Mouse (Mus musculus) MEL (cell line): Measurements from ENCODE around the gene Prm2. TPM values are rescaled to one million over a fixed set of nuclear protein-coding genes. Genes with fewer than 3 reads are reported as not detected.
A peak's percentile ranks its signal among the peaks of the same experiment; 100 is the strongest.

Experiments
- DNase-seq: peaks from one replicate; pipeline ENCODE4 v3.0.0; 2011; ENCODE audit warnings: low read depth, low spot score
- H3K27ac ChIP-seq: 2 replicates; pipeline ENCODE4 v1.5.1; 2012; ENCODE audit warnings: low read depth, mild to moderate bottlenecking, control low read depth, low read length, moderate library complexity; ENCODE audit not compliant: control insufficient read depth
- H3K27me3 ChIP-seq, 2 experiments: fragments of 150-350 bp in 1 of 2; sonication (generic) in 1 of 2; 2 replicates each; pipeline ENCODE4 v1.6.1; 2012; ENCODE audit warnings: low read length in 2 of 2, mild to moderate bottlenecking in 2 of 2, improper control_type of control experiment in 1 of 2, moderate library complexity in 1 of 2; ENCODE audit not compliant: insufficient read depth in 2 of 2, control insufficient read depth in 1 of 2
- H3K36me3 ChIP-seq, 2 experiments: 2 replicates each; pipeline ENCODE4 v1.6.1; 2012 to 2014; ENCODE audit warnings: low read length in 2 of 2, improper control_type of control experiment in 1 of 2, inconsistent platforms in 1 of 2, mild to moderate bottlenecking in 1 of 2; ENCODE audit not compliant: insufficient read depth in 2 of 2, control insufficient read depth in 1 of 2
- H3K4me1 ChIP-seq, 2 experiments: fragments of 150-350 bp in 1 of 2; sonication (generic) in 1 of 2; 2 replicates each; pipeline ENCODE4 v1.6.1; 2012; ENCODE audit warnings: low read length in 2 of 2, improper control_type of control experiment in 1 of 2, mild to moderate bottlenecking in 1 of 2; ENCODE audit not compliant: insufficient read depth in 2 of 2, control insufficient read depth in 1 of 2
- H3K4me3 ChIP-seq, 2 experiments: fragments of 150-350 bp in 1 of 2; sonication (generic) in 1 of 2; 2 replicates each; pipeline ENCODE4 v1.5.1; 2012; ENCODE audit warnings: low read depth in 2 of 2, low read length in 2 of 2, mild to moderate bottlenecking in 2 of 2, moderate library complexity in 2 of 2, control low read depth in 1 of 2, improper control_type of control experiment in 1 of 2; ENCODE audit not compliant: control insufficient read depth in 1 of 2, insufficient read depth in 1 of 2
- H3K79me2 ChIP-seq: 2 replicates; pipeline ENCODE4 v1.6.1; 2012; ENCODE audit warnings: mild to moderate bottlenecking, low read length, moderate library complexity; ENCODE audit not compliant: control insufficient read depth, poor library complexity, insufficient read depth
- H3K9ac ChIP-seq: 2 replicates; pipeline ENCODE4 v1.6.1; 2012; ENCODE audit warnings: low read depth, mild to moderate bottlenecking, control low read depth, low read length, moderate library complexity; ENCODE audit not compliant: control insufficient read depth, poor library complexity, severe bottlenecking
- H3K9me3 ChIP-seq: fragments of 150-350 bp; sonication (generic); replicated peaks from 2 replicates; pipeline ENCODE4 v1.6.1; 2012; ENCODE audit warnings: mild to moderate bottlenecking, low read length, improper control_type of control experiment, moderate library complexity; ENCODE audit not compliant: insufficient read depth
- CTCF ChIP-seq, 3 experiments: IDR thresholded peaks in 2 of 3; conservative IDR thresholded peaks in 1 of 3; 2 replicates each; pipeline ENCODE4 v1.5.1; 2011 to 2012; ENCODE audit warnings: low read length in 3 of 3, low read depth in 2 of 3, mild to moderate bottlenecking in 2 of 3, improper control_type of control experiment in 1 of 3, inconsistent platforms in 1 of 3, mixed read lengths in 1 of 3, moderate library complexity in 1 of 3; ENCODE audit not compliant: control insufficient read depth in 1 of 3, insufficient read depth in 1 of 3, poor library complexity in 1 of 3, severe bottlenecking in 1 of 3
- ELF1 ChIP-seq: IDR thresholded peaks from 2 replicates; pipeline ENCODE4 v1.6.1; 2014; ENCODE audit warnings: low read depth, mild to moderate bottlenecking, inconsistent platforms, low read length, improper control_type of control experiment, moderate library complexity
- GABPA ChIP-seq: IDR thresholded peaks from 2 replicates; pipeline ENCODE4 v1.6.1; 2012; ENCODE audit warnings: low read depth, mild to moderate bottlenecking, inconsistent platforms, low read length, improper control_type of control experiment, moderate library complexity
- JUND ChIP-seq: IDR thresholded peaks from 2 replicates; pipeline ENCODE4 v1.6.1; 2011; ENCODE audit warnings: low read depth, mild to moderate bottlenecking, improper control_type of control experiment, low read length
- KAT2A ChIP-seq: conservative IDR thresholded peaks from 2 replicates; pipeline ENCODE4 v1.6.1; 2012; ENCODE audit warnings: low read depth, low read length, improper control_type of control experiment, inconsistent platforms
- MAFK ChIP-seq: IDR thresholded peaks from 2 replicates; pipeline ENCODE4 v1.6.1; 2011; ENCODE audit warnings: low read depth, mild to moderate bottlenecking, low read length, improper control_type of control experiment, borderline replicate concordance
- MAZ ChIP-seq: IDR thresholded peaks from 2 replicates; pipeline ENCODE4 v1.6.1; 2012; ENCODE audit warnings: low read depth, mild to moderate bottlenecking, inconsistent platforms, low read length, improper control_type of control experiment
- POLR2AphosphoS5 ChIP-seq: IDR thresholded peaks from 2 replicates; pipeline ENCODE4 v1.6.1; 2012; ENCODE audit warnings: low read depth, borderline replicate concordance, mild to moderate bottlenecking, inconsistent platforms, low read length, moderate library complexity, mixed read lengths
- SIN3A ChIP-seq: IDR thresholded peaks from 2 replicates; pipeline ENCODE4 v1.6.1; 2012; ENCODE audit warnings: low read length, improper control_type of control experiment, inconsistent platforms
- SMC3 ChIP-seq: IDR thresholded peaks from 2 replicates; pipeline ENCODE4 v1.6.1; 2011; ENCODE audit warnings: low read depth, low read length, improper control_type of control experiment
- TAL1 ChIP-seq: IDR thresholded peaks from 2 replicates; pipeline ENCODE4 v1.6.1; 2012; ENCODE audit warnings: mild to moderate bottlenecking, inconsistent platforms, low read length, moderate library complexity, mixed read lengths
- TBP ChIP-seq: IDR thresholded peaks from 2 replicates; pipeline ENCODE4 v1.8.0; 2011; ENCODE audit warnings: low read depth, low read length, improper control_type of control experiment
- ZKSCAN1 ChIP-seq: IDR thresholded peaks from 2 replicates; pipeline ENCODE4 v1.6.1; 2012; ENCODE audit warnings: low read depth, mild to moderate bottlenecking, inconsistent platforms, low read length, improper control_type of control experiment, moderate library complexity
- ZMIZ1 ChIP-seq: IDR thresholded peaks from 2 replicates; pipeline ENCODE4 v1.6.1; 2012; ENCODE audit warnings: low read depth, mild to moderate bottlenecking, inconsistent platforms, low read length, improper control_type of control experiment, moderate library complexity
- polyA plus RNA-seq, 2 experiments: library from polyadenylated mRNA; stranded (reverse) in 1 of 2; unstranded in 1 of 2; fragments of >175 nt in 1 of 2; fragments of >200 nt in 1 of 2; gene quantifications; 2 replicates each; pipeline versions ENCODE4 v1.2.1 to v1.2.4; 2012; ENCODE audit warnings: low replicate concordance in 2 of 2, low read depth in 1 of 2; ENCODE audit not compliant: insufficient read length in 2 of 2, insufficient read depth in 1 of 2, missing spikeins in 1 of 2
- total RNA-seq: library from RNA; depleted of rRNA; stranded (reverse); fragments of 300-350 nt; gene quantifications from 2 replicates; pipeline ENCODE4 v1.2.3, GENCODE M21; 2012

Prm2 gene
- total and polyA plus RNA-seq, 3 experiments = not detected

DNA sequence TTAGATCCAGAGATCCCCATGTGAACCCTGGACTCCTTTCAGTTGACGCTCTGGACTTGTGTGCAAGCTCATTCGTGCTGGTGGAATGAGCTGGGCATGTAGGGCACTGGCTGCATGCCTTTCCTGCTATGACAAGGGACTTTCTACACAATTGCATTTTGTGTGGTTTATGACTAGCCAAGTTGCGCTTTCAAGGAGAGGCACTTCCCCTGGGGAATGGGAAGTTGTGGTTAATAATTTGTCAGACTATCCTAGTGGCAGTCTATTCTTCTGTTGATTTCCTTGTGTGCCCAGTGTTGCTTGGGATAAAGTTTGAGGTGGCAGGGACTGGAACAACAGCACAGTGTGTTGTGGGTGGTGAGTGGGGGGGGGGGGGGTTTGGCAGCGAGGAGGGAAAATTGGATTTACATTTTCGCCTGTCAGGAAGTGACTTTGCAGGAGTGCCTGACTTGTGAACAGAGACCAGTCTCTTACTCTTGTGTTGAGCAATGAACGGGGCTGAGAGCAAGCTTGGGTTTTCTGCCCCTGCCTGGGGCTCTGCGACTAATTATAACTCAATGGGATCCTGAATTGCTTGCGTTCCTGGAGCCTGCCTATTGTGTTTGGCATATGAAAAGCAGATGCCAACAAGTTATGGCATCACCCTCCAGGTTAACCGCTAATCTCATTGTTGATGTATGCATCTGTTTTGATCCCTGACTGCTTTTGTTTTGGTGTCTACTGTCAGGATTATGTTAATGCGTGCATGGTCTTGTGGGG, 42.7 kb upstream of the Prm2 start:
- Histone ChIP-seq H3K4me3 (no peak overlapping the region), H3K27ac (no peak overlapping the region), H3K27me3 (no peaks in the 10 kb centered on the region), H3K79me2 (no peaks in the 10 kb centered on the region; the same call in 1 of the 2 replicates)
- TF ChIP-seq ZKSCAN1 (no peak), GABPA (no peak), POLR2AphosphoS5 (no peak), MAZ (no peak), MAFK (no peak), SIN3A (no peak), SMC3 (no peak), KAT2A (no peak), ELF1 (no peak)
- TF ChIP-seq, all 39 proteins: peak for 0
- peaks cover 0 to 13% of the 10 kb centered on the region in 2 experiments; a peak in 2 of 4 replicates for H3K4me1 ChIP-seq
- H3K36me3 ChIP-seq = peaks cover 0 to 5% of the 10 kb centered on the region in 2 experiments; a peak in 2 of 4 replicates
- DNase-seq = peak; percentile 42
- no peaks in the 10 kb centered on the region for H3K9me3 ChIP-seq
- no peak overlapping the region for H3K9ac ChIP-seq

DNA sequence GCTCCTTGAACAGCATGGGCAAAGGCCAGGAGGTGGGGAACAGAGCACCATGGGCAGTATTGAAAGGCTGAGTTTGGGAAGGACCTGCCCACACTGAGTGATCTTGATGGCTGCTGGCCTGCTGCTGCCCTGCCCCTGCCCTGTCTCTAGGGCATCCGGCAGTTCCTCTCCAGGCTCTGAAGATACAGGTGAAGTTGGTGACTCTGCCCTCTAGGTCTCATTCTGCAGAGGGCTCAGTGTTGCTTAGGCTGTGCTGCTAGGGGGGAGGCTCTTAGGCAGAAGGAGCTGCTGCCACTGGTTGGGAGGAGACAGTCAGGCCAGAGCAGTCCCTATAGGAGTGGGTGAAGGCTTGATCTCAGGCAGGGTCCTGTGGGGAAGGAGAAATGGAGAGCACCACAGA, 42.0 kb upstream of the Prm2 start:
- H3K4me3 ChIP-seq = no peak overlapping the region
- peaks cover 0 to 8% of the 10 kb centered on the region in 2 experiments; a peak in 2 of 4 replicates for H3K4me1 ChIP-seq
- H3K9ac ChIP-seq = no peak overlapping the region
- no peak for DNase-seq
- peaks cover 0 to 5% of the 10 kb centered on the region in 2 experiments; a peak in 2 of 4 replicates for H3K36me3 ChIP-seq
- H3K9me3 ChIP-seq = no peaks in the 10 kb centered on the region
- H3K27ac ChIP-seq = no peak overlapping the region
- H3K79me2 ChIP-seq = no peaks in the 10 kb centered on the region; the same call in 1 of the 2 replicates
- no peaks in the 10 kb centered on the region for H3K27me3 ChIP-seq
- TF ChIP-seq TBP (no peak), ZMIZ1 (no peak), TAL1 (no peak), MAFK (no peak), JUND (no peak), CTCF (IDR thresholded peaks at IDR 0.05 in 2 of 3, conservative IDR thresholded peaks at IDR 0.05 in 1 of 3; ENCODE audit: control insufficient read depth in 1 of 3, insufficient read depth in 1 of 3, low read depth in 2 of 3, low read length in 3 of 3, poor library complexity in 1 of 3, severe bottlenecking in 1 of 3) (no peak)
